Mouse (Mus musculus) ES-E14 (cell line): ENCODE measurements around the gene Gpr152. TPM values are rescaled to one million over a fixed set of nuclear protein-coding genes. Genes with fewer than 3 reads are reported as not detected.

ENCODE experiments used
- DNase-seq: peaks from one replicate; pipeline ENCODE4 v3.0.0-alpha.2; 2013; ENCODE audit warnings: low read depth, low spot score
- H3K27ac ChIP-seq: 2 replicates; pipeline ENCODE4 v1.5.1; 2012; ENCODE audit warnings: low read depth, mild to moderate bottlenecking, low read length, moderate library complexity, mixed read lengths; ENCODE audit not compliant: poor library complexity, insufficient read depth, severe bottlenecking
- H3K36me3 ChIP-seq: 2 replicates; pipeline ENCODE4 v1.6.1; 2012; ENCODE audit warnings: mild to moderate bottlenecking, low read length, moderate library complexity, mixed read lengths; ENCODE audit not compliant: control insufficient read depth, poor library complexity, insufficient read depth, severe bottlenecking
- H3K4me1 ChIP-seq, 2 experiments: fragments of 150-350 bp in 1 of 2; sonication (generic) in 1 of 2; 2 replicates each; pipeline ENCODE4 v1.6.1; 2012; ENCODE audit warnings: low read length in 2 of 2, mild to moderate bottlenecking in 1 of 2, mixed read lengths in 1 of 2; ENCODE audit not compliant: control insufficient read depth in 2 of 2, insufficient read depth in 2 of 2, poor library complexity in 1 of 2
- H3K4me3 ChIP-seq, 2 experiments: fragments of 150-350 bp in 1 of 2; sonication (generic) in 1 of 2; 2 replicates each; pipeline ENCODE4 v1.5.1; 2012; ENCODE audit warnings: low read length in 2 of 2, low read depth in 1 of 2, mild to moderate bottlenecking in 1 of 2, mixed read lengths in 1 of 2; ENCODE audit not compliant: insufficient read depth in 1 of 2, poor library complexity in 1 of 2, severe bottlenecking in 1 of 2
- H3K9ac ChIP-seq: 2 replicates; pipeline ENCODE4 v1.6.1; 2012; ENCODE audit warnings: low read depth, mild to moderate bottlenecking, low read length, mixed read lengths; ENCODE audit not compliant: poor library complexity, insufficient read depth, severe bottlenecking
- H3K9me3 ChIP-seq: fragments of 150-350 bp; sonication (generic); 2 replicates; pipeline ENCODE4 v1.6.1; 2012; ENCODE audit warnings: low read depth, mild to moderate bottlenecking, low read length; ENCODE audit not compliant: control insufficient read depth, insufficient read depth
- CHD2 ChIP-seq: IDR thresholded peaks from 2 replicates; pipeline ENCODE4 v1.6.1; 2014; ENCODE audit warnings: mild to moderate bottlenecking, low read depth, low read length, inconsistent platforms
- HCFC1 ChIP-seq: IDR thresholded peaks from 2 replicates; pipeline ENCODE4 v1.6.1; 2012; ENCODE audit warnings: low read length, inconsistent platforms, borderline replicate concordance; ENCODE audit not compliant: insufficient read depth
- MAFK ChIP-seq: IDR thresholded peaks from 2 replicates; pipeline ENCODE4 v1.6.1; 2014; ENCODE audit warnings: mild to moderate bottlenecking, low read depth, low read length, inconsistent platforms; ENCODE audit not compliant: insufficient read depth
- ZC3H11A ChIP-seq: IDR thresholded peaks from 2 replicates; pipeline ENCODE4 v1.6.1; 2012; ENCODE audit warnings: low read depth, mild to moderate bottlenecking, inconsistent platforms, low read length, borderline replicate concordance
- ZNF384 ChIP-seq: IDR thresholded peaks from 2 replicates; pipeline ENCODE4 v1.6.1; 2012; ENCODE audit warnings: low read depth, low read length, inconsistent platforms
- in situ Hi-C, 2 experiments: fragments of 600-800 bp; cut with MboI; formaldehyde crosslinking; loops; one replicate each; pipeline ENCODE4 v1.15.1; 2025; ENCODE audit warnings: low sequenced_read_pairs in 2 of 2, inconsistent platforms in 1 of 2; ENCODE audit not compliant: unreplicated experiment in 2 of 2
- total RNA-seq: library from RNA; depleted of rRNA; stranded (reverse); fragments of 300-350 nt; gene quantifications from 2 replicates; pipeline ENCODE4 v1.2.3, GENCODE M21; 2012

Gpr152 gene
- total RNA-seq, 1 experiment: 0.13 TPM

- no peaks in the 10 kb centered on the region; a peak in 1 of 4 replicates for H3K4me1 ChIP-seq
- no peak overlapping the region for H3K4me3 ChIP-seq
- no peaks in the 10 kb centered on the region for H3K9me3 ChIP-seq
- no peak for TF ChIP-seq ZC3H11A
- no peak for TF ChIP-seq CHD2
- TF ChIP-seq MAFK: no peak
- no peak for TF ChIP-seq HCFC1
- no peak for TF ChIP-seq ZNF384
- no peak for DNase-seq
- H3K27ac ChIP-seq: no peak overlapping the region
- in situ Hi-C loops: no loop called here
- no peak overlapping the region for H3K9ac ChIP-seq
- peaks cover 19% of the 10 kb centered on the region; the same call in 1 of the 2 replicates for H3K36me3 ChIP-seq
Measured at GRCm38 (mm10) chr19:4115144-4115543, 24.4 kb upstream of the Gpr152 start.

- no peaks in the 10 kb centered on the region for H3K9me3 ChIP-seq
- TF ChIP-seq CHD2: no peak
- TF ChIP-seq ZC3H11A: no peak
- no peak for TF ChIP-seq ZNF384
- TF ChIP-seq MAFK: no peak
- TF ChIP-seq HCFC1: no peak
- peaks cover 19% of the 10 kb centered on the region; the same call in 1 of the 2 replicates for H3K36me3 ChIP-seq
- H3K9ac ChIP-seq: no peak overlapping the region
- H3K27ac ChIP-seq: no peak overlapping the region
- DNase-seq: no peak
- no peak overlapping the region for H3K4me3 ChIP-seq
- peaks cover 0 to 4% of the 10 kb centered on the region in 2 experiments; a peak in 1 of 4 replicates for H3K4me1 ChIP-seq
- in situ Hi-C loops: no loop called here
Measured at GRCm38 (mm10) chr19:4115816-4116215, 23.8 kb upstream of the Gpr152 start.

GRCm38 (mm10) chr19:4117006-4117405 lies 22.6 kb upstream of the Gpr152 start:
- no peak overlapping the region for H3K9ac ChIP-seq
- no peaks in the 10 kb centered on the region for H3K9me3 ChIP-seq
- no peak for DNase-seq
- in situ Hi-C loops: no loop called here
- TF ChIP-seq ZNF384: no peak
- TF ChIP-seq MAFK: no peak
- peaks cover 0 to 4% of the 10 kb centered on the region in 2 experiments; a peak in 1 of 4 replicates for H3K4me1 ChIP-seq
- H3K27ac ChIP-seq: no peak overlapping the region
- no peak overlapping the region for H3K4me3 ChIP-seq
- H3K36me3 ChIP-seq: peaks cover 19% of the 10 kb centered on the region; the same call in 1 of the 2 replicates

- no peak for TF ChIP-seq ZC3H11A
- no peak for TF ChIP-seq ZNF384
- TF ChIP-seq MAFK: no peak
- TF ChIP-seq CHD2: no peak
- TF ChIP-seq HCFC1: no peak
- Histone ChIP-seq H3K36me3 (peaks cover 18% of the 10 kb centered on the region; the same call in 1 of the 2 replicates), H3K4me1 (peaks cover 0 to 4% of the 10 kb centered on the region in 2 experiments; a peak in 1 of 4 replicates), H3K9ac (no peak overlapping the region), H3K27ac (no peak overlapping the region), H3K4me3 (no peak overlapping the region), H3K9me3 (no peaks in the 10 kb centered on the region)
- in situ Hi-C loops: no loop called here
- no peak for DNase-seq
Measured at GRCm38 (mm10) chr19:4118350-4118749, 21.2 kb upstream of the Gpr152 start.
